Mouse (Mus musculus) limb, embryonic 14.5 days (tissue): ENCODE results near the gene Psmg1. TPM values are rescaled to one million over a fixed set of nuclear protein-coding genes. Genes with fewer than 3 reads are reported as not detected.

ENCODE experiments used
- ATAC-seq: fragments of 200-750 bp; cut with Nextera tagmentation; 2 replicates; pipeline ENCODE4 v1.8.0; 2017; ENCODE audit warnings: low read depth, moderate number of reproducible peaks, moderate TSS enrichment; ENCODE audit not compliant: low FRiP score
- DNase-seq: peaks from one replicate; pipeline ENCODE4 v3.0.0-alpha.2; 2015; ENCODE audit warnings: low spot score
- H3K27ac ChIP-seq: fragments of 300-500 bp; sonication (generic); replicated peaks from 2 replicates; pipeline ENCODE4 v1.5.1; 2014; ENCODE audit warnings: low read depth, mild to moderate bottlenecking, low read length, moderate library complexity, mixed read lengths
- H3K27me3 ChIP-seq: fragments of 300-500 bp; sonication (generic); 2 replicates; pipeline ENCODE4 v1.6.1; 2014; ENCODE audit warnings: low read length, mixed read lengths; ENCODE audit not compliant: control insufficient read depth, insufficient read depth
- H3K36me3 ChIP-seq: fragments of 300-500 bp; sonication (generic); 2 replicates; pipeline ENCODE4 v1.6.1; 2014; ENCODE audit warnings: mild to moderate bottlenecking, low read length, moderate library complexity, mixed read lengths; ENCODE audit not compliant: control insufficient read depth, insufficient read depth
- H3K4me1 ChIP-seq: fragments of 300-500 bp; sonication (generic); 2 replicates; pipeline ENCODE4 v1.6.1; 2014; ENCODE audit warnings: antibody characterized with exemption, low read length, mixed read lengths; ENCODE audit not compliant: control insufficient read depth, insufficient read depth
- H3K4me2 ChIP-seq: fragments of 300-500 bp; sonication (generic); replicated peaks from 2 replicates; pipeline ENCODE4 v1.6.1; 2014; ENCODE audit warnings: low read depth, mild to moderate bottlenecking, low read length, moderate library complexity; ENCODE audit not compliant: severe bottlenecking
- H3K4me3 ChIP-seq: fragments of 300-500 bp; sonication (generic); replicated peaks from 2 replicates; pipeline ENCODE4 v1.5.1; 2014; ENCODE audit warnings: low read length
- H3K9ac ChIP-seq: fragments of 300-500 bp; sonication (generic); 2 replicates; pipeline ENCODE4 v1.6.1; 2014; ENCODE audit warnings: mild to moderate bottlenecking, low read depth, low read length, moderate library complexity; ENCODE audit not compliant: severe bottlenecking
- H3K9me3 ChIP-seq: fragments of 300-500 bp; sonication (generic); 2 replicates; pipeline ENCODE4 v1.6.1; 2016; ENCODE audit warnings: low read length; ENCODE audit not compliant: control insufficient read depth
- POLR2A ChIP-seq: fragments of 200-500 bp; IDR thresholded peaks from 2 replicates; pipeline ENCODE4 v1.8.0; 2012; ENCODE audit warnings: inconsistent platforms, mild to moderate bottlenecking, moderate library complexity, borderline replicate concordance; ENCODE audit not compliant: insufficient read depth, insufficient read length; ENCODE audit errors: extremely low read depth
- WGBS: fragments of 180-500 bp; shearing (Covaris S2); extraction: QIAGEN DNeasy Blood & Tissue Kit; methylation state at CpG from one replicate; pipeline ENCODE4 v1.1.7; 2014; 5-methylcytosine and 5-hydroxymethylcytosine counted together
- microRNA-seq: library from miRNA; unstranded; fragments of <30 nt; microRNA quantifications from one replicate; pipeline ENCODE4, GENCODE M21; 2016
- polyA plus RNA-seq, 2 experiments: library from polyadenylated mRNA; depleted of rRNA in 1 of 2; stranded (reverse) in 1 of 2; unstranded in 1 of 2; fragments of >200 nt; fragmentation: Nextera tagmentation in 1 of 2; extraction: Ambion mirVana in 1 of 2; gene quantifications; 2 replicates each; pipeline versions ENCODE4 v1.2.1 to v1.2.3; 2012 to 2014

Psmg1 gene
- polyA plus RNA-seq, 2 experiments: 70.6 to 84.5 TPM

GRCm38 (mm10) chr16:95932860-95933259 is 57.9 kb downstream of the Psmg1 start:
- H3K27ac ChIP-seq: no peak overlapping the region

GRCm38 (mm10) chr16:95931509-95931908 is 59.3 kb downstream of the Psmg1 start:
- H3K27me3 ChIP-seq: no peaks in the 10 kb centered on the region
- H3K36me3 ChIP-seq: no peaks in the 10 kb centered on the region
- 86% methylated on average over 12 of the region's 12 CpGs for WGBS
- no peak overlapping the region for H3K9ac ChIP-seq
- no peak overlapping the region for H3K4me2 ChIP-seq
- H3K4me3 ChIP-seq: no peak overlapping the region
- H3K27ac ChIP-seq: no peak overlapping the region
- ATAC-seq: no peak
- H3K9me3 ChIP-seq: no peaks in the 10 kb centered on the region
- peaks cover 20% of the 10 kb centered on the region; the same call in 1 of the 2 replicates for H3K4me1 ChIP-seq
- DNase-seq: no peak
- no peak for TF ChIP-seq POLR2A

More at GRCm38 (mm10) chr16:95932860-95933259, 57.9 kb downstream of the Psmg1 start:
- no peak overlapping the region for H3K4me2 ChIP-seq
- H3K36me3 ChIP-seq: no peaks in the 10 kb centered on the region
- WGBS: 68% methylated on average over 6 of the region's 6 CpGs
- H3K9me3 ChIP-seq: no peaks in the 10 kb centered on the region
- DNase-seq (no peak), ATAC-seq (no peak)
- H3K27me3 ChIP-seq: no peaks in the 10 kb centered on the region
- H3K4me3 ChIP-seq: no peak overlapping the region
- H3K4me1 ChIP-seq: peaks cover 14% of the 10 kb centered on the region; the same call in 1 of the 2 replicates
- TF ChIP-seq POLR2A: no peak
- no peak overlapping the region for H3K9ac ChIP-seq

Small RNA genes lying within 50 kb of the gene (microRNA-seq; reads per million reads assigned to microRNA genes)
- gene Gm27833: not detected

Other genes with a start within 250 kb of the Psmg1 start
- gene Brwd1, start 91.6 kb upstream of the Psmg1 start, polyA plus RNA-seq (2012; rRNA removed): 70.1 and 73.5 TPM in 2 replicates
- gene Brwd1, start 91.6 kb upstream of the Psmg1 start, polyA plus RNA-seq (2014; fragmentation: Nextera tagmentation; extraction: Ambion mirVana): 107 and 116 TPM in 2 replicates
- gene Hmgn1, start 136.8 kb upstream of the Psmg1 start, polyA plus RNA-seq (2012; rRNA removed): 283 and 371 TPM in 2 replicates
- 661 and 673 TPM in 2 replicates for gene Hmgn1, start 136.8 kb upstream of the Psmg1 start, polyA plus RNA-seq (2014; fragmentation: Nextera tagmentation; extraction: Ambion mirVana)
- gene Wrb, start 154.4 kb upstream of the Psmg1 start, polyA plus RNA-seq (2012; rRNA removed): 54.7 and 58.6 TPM in 2 replicates
- 52.9 and 53.9 TPM in 2 replicates for gene Wrb, start 154.4 kb upstream of the Psmg1 start, polyA plus RNA-seq (2014; fragmentation: Nextera tagmentation; extraction: Ambion mirVana)
- gene Lca5l, start 201.3 kb upstream of the Psmg1 start, polyA plus RNA-seq (2012; rRNA removed): 1.2 and 1.4 TPM in 2 replicates
- 1.7 TPM in 2 replicates for gene Lca5l, start 201.3 kb upstream of the Psmg1 start, polyA plus RNA-seq (2014; fragmentation: Nextera tagmentation; extraction: Ambion mirVana)
- 9.2 and 14.9 TPM in 2 replicates for gene Sh3bgr, start 209.5 kb upstream of the Psmg1 start, polyA plus RNA-seq (2012; rRNA removed)
- gene Sh3bgr, start 209.5 kb upstream of the Psmg1 start, polyA plus RNA-seq (2014; fragmentation: Nextera tagmentation; extraction: Ambion mirVana): 7.7 and 13.0 TPM in 2 replicates
- 0.28 and 0.38 TPM in 2 replicates for gene B3galt5, start 244.8 kb upstream of the Psmg1 start, polyA plus RNA-seq (2012; rRNA removed)
- gene B3galt5, start 244.8 kb upstream of the Psmg1 start, polyA plus RNA-seq (2014; fragmentation: Nextera tagmentation; extraction: Ambion mirVana): 0.21 and 0.23 TPM in 2 replicates